Mouse (Mus musculus) G1E (cell line): ENCODE measurements around the gene Emc8. TPM values are rescaled to one million over a fixed set of nuclear protein-coding genes. Genes with fewer than 3 reads are reported as not detected.

Experiments used
- ATAC-seq: 2 replicates; pipeline ENCODE4 v1.8.0; 2016; ENCODE audit warnings: mild to moderate bottlenecking; ENCODE audit not compliant: insufficient number of reproducible peaks, poor library complexity, low FRiP score, severe bottlenecking; ENCODE audit errors: extremely low read depth
- DNase-seq: peaks from one replicate; pipeline ENCODE4 v3.0.0; 2012; ENCODE audit warnings: low spot score
- H3K27me3 ChIP-seq: 2 replicates; pipeline ENCODE4 v1.6.1; 2012; ENCODE audit warnings: mild to moderate bottlenecking, low read length, inconsistent platforms; ENCODE audit not compliant: insufficient read depth
- H3K36me3 ChIP-seq: replicated peaks from 2 replicates; pipeline ENCODE3; 2012; ENCODE audit warnings: mild to moderate bottlenecking, inconsistent platforms
- H3K4me1 ChIP-seq: 2 replicates; pipeline ENCODE4 v1.6.1; 2012; ENCODE audit warnings: low read depth, low read length, inconsistent platforms, mixed read lengths; ENCODE audit not compliant: insufficient read depth
- H3K4me3 ChIP-seq: 2 replicates; pipeline ENCODE4 v1.5.1; 2012; ENCODE audit warnings: low read depth, mild to moderate bottlenecking, inconsistent platforms, low read length, moderate library complexity, mixed read lengths
- H3K9me3 ChIP-seq: replicated peaks from 2 replicates; pipeline ENCODE4 v1.6.1; 2012; ENCODE audit warnings: inconsistent platforms
- CTCF ChIP-seq: IDR thresholded peaks from 2 replicates; pipeline ENCODE4 v1.5.1; 2012; ENCODE audit warnings: low read depth, low read length, inconsistent platforms, mixed read lengths
- GATA1 ChIP-seq: IDR thresholded peaks from 2 replicates; pipeline ENCODE4 v1.6.1; 2012; ENCODE audit warnings: borderline replicate concordance, low read length, inconsistent platforms, mixed read lengths
- GATA2 ChIP-seq: IDR thresholded peaks from 2 replicates; pipeline ENCODE4 v1.6.1; 2012; ENCODE audit warnings: low read depth, low read length, inconsistent platforms, borderline replicate concordance
- POLR2AphosphoS5 ChIP-seq: IDR thresholded peaks from 2 replicates; pipeline ENCODE4 v1.6.1; 2012; ENCODE audit warnings: low read depth, low read length, inconsistent platforms; ENCODE audit not compliant: insufficient replicate concordance
- TAL1 ChIP-seq: conservative IDR thresholded peaks from 2 replicates; pipeline ENCODE4 v1.6.1; 2012; ENCODE audit warnings: low read depth, low read length, inconsistent platforms, mixed read lengths
- polyA plus RNA-seq: library from polyadenylated mRNA; stranded (reverse); fragments of >175 nt; gene quantifications from 2 replicates; pipeline ENCODE4 v1.2.3, GENCODE M21; 2012
- total RNA-seq, 2 experiments: library from RNA; stranded (forward) in 1 of 2; stranded (reverse) in 1 of 2; fragments of 200-1000 nt in 1 of 2; fragments of >200 nt in 1 of 2; fragmentation: Nextera tagmentation in 1 of 2; gene quantifications; 2 replicates each; pipeline ENCODE4 v1.2.3; 2014 to 2017

The Emc8 gene
- total and polyA plus RNA-seq, 3 experiments = 18.7 to 89.7 (median 41.6) TPM

GRCm38 (mm10) chr8:120679629-120680387 is 11.4 kb upstream of the Emc8 start:
- TF ChIP-seq POLR2AphosphoS5 (no peak), GATA2 (no peak), GATA1 (no peak), TAL1 (no peak)
- no peak overlapping the region for H3K4me3 ChIP-seq
- ATAC-seq (no peak), DNase-seq (no peak)
- H3K9me3 ChIP-seq = no peaks in the 10 kb centered on the region
- peaks cover 20% of the 10 kb centered on the region for H3K36me3 ChIP-seq
- H3K27me3 ChIP-seq = peaks cover 3% of the 10 kb centered on the region; the same call in 1 of the 2 replicates
- peaks cover 19% of the 10 kb centered on the region for H3K4me1 ChIP-seq

- no peaks in the 10 kb centered on the region for H3K9me3 ChIP-seq
- H3K27me3 ChIP-seq = peaks cover 3% of the 10 kb centered on the region; the same call in 1 of the 2 replicates
- DNase-seq (peak; percentile 49), ATAC-seq (no peak)
- H3K4me1 ChIP-seq = peaks cover 22% of the 10 kb centered on the region
- H3K36me3 ChIP-seq = peaks cover 30% of the 10 kb centered on the region
- no peak overlapping the region for H3K4me3 ChIP-seq
- no peak for TF ChIP-seq TAL1
- peak; percentile 62 for TF ChIP-seq CTCF
Observed at GRCm38 (mm10) chr8:120678447-120678846, 10.1 kb upstream of the Emc8 start.

- H3K27me3 ChIP-seq = no peaks in the 10 kb centered on the region
- ATAC-seq (no peak), DNase-seq (no peak)
- H3K4me3 ChIP-seq = no peak overlapping the region
- peaks cover 47% of the 10 kb centered on the region for H3K4me1 ChIP-seq
- TF ChIP-seq TAL1 (no peak), POLR2AphosphoS5 (0 out of 2 replicates have a peak, but pooled peaks have one; percentile 51)
- H3K9me3 ChIP-seq = no peaks in the 10 kb centered on the region
- H3K36me3 ChIP-seq = peaks cover 57% of the 10 kb centered on the region
Observed at GRCm38 (mm10) chr8:120675718-120676117, 7.3 kb upstream of the Emc8 start.

- no peak for DNase-seq
- H3K36me3 ChIP-seq = peaks cover 70% of the 10 kb centered on the region
- TF ChIP-seq POLR2AphosphoS5 (no peak), CTCF (no peak), TAL1 (no peak), GATA2 (no peak), GATA1 (no peak)
Observed at GRCm38 (mm10) chr8:120673298-120673697, 4.9 kb upstream of the Emc8 start.

GRCm38 (mm10) chr8:120672626-120673229 is 4.4 kb upstream of the Emc8 start:
- Histone ChIP-seq H3K4me3 (peak overlapping the region; percentile 8; the same call in 1 of the 2 replicates), H3K9me3 (no peaks in the 10 kb centered on the region), H3K4me1 (peaks cover 50% of the 10 kb centered on the region), H3K27me3 (no peaks in the 10 kb centered on the region), H3K36me3 (peaks cover 69% of the 10 kb centered on the region)
- DNase-seq (no peak), ATAC-seq (no peak)
- TF ChIP-seq GATA1 = no peak
- TF ChIP-seq GATA2 = no peak
- no peak for TF ChIP-seq POLR2AphosphoS5
- TF ChIP-seq TAL1 = no peak
- TF ChIP-seq CTCF = no peak

More at GRCm38 (mm10) chr8:120673298-120673697, 4.9 kb upstream of the Emc8 start:
- no peaks in the 10 kb centered on the region for H3K9me3 ChIP-seq
- no peak overlapping the region for H3K4me3 ChIP-seq
- no peak for ATAC-seq
- H3K4me1 ChIP-seq = peaks cover 51% of the 10 kb centered on the region
- H3K27me3 ChIP-seq = no peaks in the 10 kb centered on the region

- ATAC-seq = no peak
- Histone ChIP-seq H3K36me3 (peaks cover 59% of the 10 kb centered on the region), H3K27me3 (no peaks in the 10 kb centered on the region), H3K4me3 (peak overlapping the region; percentile 30; the same call in 1 of the 2 replicates), H3K9me3 (no peaks in the 10 kb centered on the region), H3K4me1 (peaks cover 53% of the 10 kb centered on the region)
- TF ChIP-seq POLR2AphosphoS5 (no peak), TAL1 (no peak), CTCF (no peak), GATA1 (no peak), GATA2 (no peak)
- DNase-seq = no peak
Observed at GRCm38 (mm10) chr8:120671775-120672174, 3.4 kb upstream of the Emc8 start.
